Mouse (Mus musculus) liver, adult 2 months (tissue): ENCODE data around the gene Vcp.

Source experiments
- CTCF ChIP-seq: fragments of 200-500 bp; IDR thresholded peaks from 2 replicates; pipeline ENCODE4 v1.5.1; 2011; ENCODE audit warnings: low read depth, low read length, control low read depth
- POLR2A ChIP-seq: fragments of 200-500 bp; IDR thresholded peaks from 2 replicates; pipeline ENCODE4 v1.6.1; 2011; ENCODE audit warnings: low read length, control low read depth; ENCODE audit not compliant: insufficient read depth; ENCODE audit errors: extremely low read depth

DNA sequence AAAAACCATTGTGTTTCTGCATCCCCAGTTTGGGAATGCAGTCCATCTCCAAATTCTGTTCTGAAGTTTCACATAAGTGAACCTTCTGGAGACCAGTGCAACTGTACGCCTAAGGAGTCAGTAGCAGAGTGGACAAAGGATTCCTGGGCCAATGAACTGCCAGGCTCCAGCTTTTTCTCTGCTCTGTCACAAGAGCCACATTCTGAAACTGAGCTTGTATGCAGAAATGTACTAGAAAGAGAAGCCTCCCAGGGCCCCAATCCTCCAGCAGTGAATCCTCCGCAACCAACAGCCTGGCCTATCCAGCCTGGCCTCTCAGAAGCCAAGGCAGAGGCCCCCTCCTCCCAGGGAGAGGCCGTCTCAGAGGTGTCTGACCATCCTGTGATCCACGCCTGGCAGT lies 27.4 kb downstream of the Vcp start:
- TF ChIP-seq CTCF, result no peak
- no peak for TF ChIP-seq POLR2A
